Mouse (Mus musculus) adrenal gland, postnatal 14 days (tissue): ENCODE measurements around the gene Stk40. TPM values are rescaled to one million over a fixed set of nuclear protein-coding genes. Genes with fewer than 3 reads are reported as not detected.

Source experiments
- total RNA-seq: library from RNA; stranded (reverse); gene quantifications from 2 replicates; pipeline ENCODE4 v1.2.3, GENCODE M21; 2021

Stk40 gene
- total RNA-seq, 1 experiment from 2014 or later = 48.2 TPM

Other genes starting within 250 kb of the Stk40 start
- 1.3 and 2.1 TPM in 2 replicates for gene Csf3r, start 79.4 kb upstream of the Stk40 start, total RNA-seq
- 77.6 and 79.9 TPM in 2 replicates for gene Mrps15, start 57.0 kb upstream of the Stk40 start, total RNA-seq
- gene Oscp1, start 45.4 kb upstream of the Stk40 start, total RNA-seq = 5.2 and 5.8 TPM in 2 replicates
- gene Lsm10, start 7.3 kb upstream of the Stk40 start, total RNA-seq = 17.9 and 20.6 TPM in 2 replicates
- 27.6 and 32.3 TPM in 2 replicates for gene Eva1b, start 43.8 kb downstream of the Stk40 start, total RNA-seq
- 3.7 and 4.8 TPM in 2 replicates for gene Sh3d21, start 59.5 kb downstream of the Stk40 start, total RNA-seq
- gene Thrap3, start 98.8 kb downstream of the Stk40 start, total RNA-seq = 190 and 212 TPM in 2 replicates
- 53.4 and 67.3 TPM in 2 replicates for gene Map7d1, start 152.4 kb downstream of the Stk40 start, total RNA-seq
- 70.8 and 75.6 TPM in 2 replicates for gene Trappc3, start 158.4 kb downstream of the Stk40 start, total RNA-seq
- 2.9 and 3.1 TPM in 2 replicates for gene Col8a2, start 182.8 kb downstream of the Stk40 start, total RNA-seq
- 27.3 and 34.9 TPM in 2 replicates for gene Adprhl2, start 217.7 kb downstream of the Stk40 start, total RNA-seq
- gene Tekt2, start 221.7 kb downstream of the Stk40 start, total RNA-seq = 2.4 and 3.3 TPM in 2 replicates